Mouse (Mus musculus) G1E-ER4 (cell line): ENCODE measurements around the gene Myo1b. TPM values are rescaled to one million over a fixed set of nuclear protein-coding genes. Genes with fewer than 3 reads are reported as not detected.

Experiments
- GATA1 ChIP-seq: IDR thresholded peaks from one replicate; pipeline ENCODE4 v1.8.0; 2012; ENCODE audit warnings: low read length, inconsistent platforms
- polyA plus RNA-seq: library from polyadenylated mRNA; stranded (reverse); fragments of >175 nt; gene quantifications from 2 replicates; pipeline ENCODE4 v1.2.3, GENCODE M21; 2012

The Myo1b gene
- polyA plus RNA-seq, 1 experiment, result not detected

GRCm38 (mm10) chr1:51736822-51737221, 179.0 kb downstream of the Myo1b start:
- TF ChIP-seq GATA1, result no peak

GRCm38 (mm10) chr1:51734721-51735120, 181.2 kb downstream of the Myo1b start:
- TF ChIP-seq GATA1, result no peak

- no peak for TF ChIP-seq GATA1
Observed at GRCm38 (mm10) chr1:51729407-51729806, 186.5 kb downstream of the Myo1b start.

- no peak for TF ChIP-seq GATA1
Observed at GRCm38 (mm10) chr1:51728816-51729215, 187.1 kb downstream of the Myo1b start.

- TF ChIP-seq GATA1, result no peak
Observed at GRCm38 (mm10) chr1:51719897-51720673, 195.8 kb downstream of the Myo1b start.

- TF ChIP-seq GATA1, result no peak
Observed at GRCm38 (mm10) chr1:51710831-51711230, 205.0 kb downstream of the Myo1b start.

GRCm38 (mm10) chr1:51706106-51706505, 209.8 kb downstream of the Myo1b start:
- TF ChIP-seq GATA1, result no peak

GRCm38 (mm10) chr1:51704610-51705009, 211.3 kb downstream of the Myo1b start:
- TF ChIP-seq GATA1, result no peak

Other genes with a start within 250 kb of the Myo1b start
- gene Stat4, start 71.1 kb upstream of the Myo1b start, polyA plus RNA-seq, result not detected in 2 replicates
- 8.3 and 9.0 TPM in 2 replicates for gene Stat1, start 203.4 kb upstream of the Myo1b start, polyA plus RNA-seq